Mouse (Mus musculus) Patski (cell line): Measurements from ENCODE around the gene Map4. TPM values are rescaled to one million over a fixed set of nuclear protein-coding genes. Genes with fewer than 3 reads are reported as not detected.

Experiments used
- ATAC-seq: fragments of 100-300 bp; one replicate; pipeline ENCODE4 v1.8.0; 2021
- CTCF ChIA-PET: fragments of 350-600 bp; sonication (Branson Sonifier 250); formaldehyde crosslinking; loops from one replicate; lab custom pipeline; 2022; ENCODE audit warnings: inconsistent platforms; lab: Charles Lee
- POLR2A ChIA-PET: fragments of 350-600 bp; sonication (Branson Sonifier 250); formaldehyde crosslinking; loops from one replicate; lab custom pipeline; 2022; ENCODE audit warnings: antibody characterized with exemption, inconsistent platforms; lab: Charles Lee
- DNase-seq: peaks from one replicate; pipeline ENCODE4 v3.0.0-alpha.2; 2011; ENCODE audit warnings: low read depth, low spot score
- H3K27me3 ChIP-seq: fragments of 371-371 bp; one replicate; pipeline ENCODE4 v1.5.1; 2021
- CTCF ChIP-seq: fragments of 100-300 bp; IDR thresholded peaks from one replicate; pipeline ENCODE4 v1.5.1; 2021
- in situ Hi-C: fragments of 300-500 bp; cut with MboI; formaldehyde crosslinking; loops from 3 replicates; pipeline ENCODE4 v1.11.1; 2018; ENCODE audit warnings: low pct_unique_long_range_greater_than_20kb, mixed read lengths
- polyA plus RNA-seq: library from polyadenylated mRNA; unstranded; gene quantifications from one replicate; pipeline ENCODE4 v1.2.3, GENCODE M21; 2021

The Map4 gene
- polyA plus RNA-seq, 1 experiment from 2014 or later, result 143 TPM

- ATAC-seq (no peak), DNase-seq (no peak)
- CTCF ChIA-PET, result interaction anchor here (0.9 kb wide), 1 partner anchor 34 kb away, joined by 3 read pairs; no protein-coding TSS in a partner anchor
- no peak for TF ChIP-seq CTCF
- in situ Hi-C loops, result loop anchor here (5.0 kb wide), 2 partner anchors 38 to 83 kb away; no protein-coding TSS in a partner anchor
- POLR2A ChIA-PET, result no interaction called here
- H3K27me3 ChIP-seq, result no peaks in the 10 kb centered on the region
These were observed 31.9 kb upstream of the Map4 start for GRCm38 (mm10) chr9:109899361-109899760.

GRCm38 (mm10) chr9:109899774-109900173 is 31.5 kb upstream of the Map4 start:
- DNase-seq (no peak), ATAC-seq (no peak)
- TF ChIP-seq CTCF, result no peak
- ChIA-PET POLR2A (no interaction called here), CTCF (interaction anchor here (0.9 kb wide), 1 partner anchor 33 kb away, joined by 3 read pairs; no protein-coding TSS in a partner anchor)
- no peaks in the 10 kb centered on the region for H3K27me3 ChIP-seq
- in situ Hi-C loops, result loop anchor here (5.0 kb wide), 2 partner anchors 38 to 83 kb away; no protein-coding TSS in a partner anchor

GRCm38 (mm10) chr9:109900604-109901003 is 30.7 kb upstream of the Map4 start:
- ATAC-seq (no peak), DNase-seq (no peak)
- no peaks in the 10 kb centered on the region for H3K27me3 ChIP-seq
- no peak for TF ChIP-seq CTCF
- ChIA-PET CTCF (no interaction called here), POLR2A (no interaction called here)
- in situ Hi-C loops, result no loop called here

- in situ Hi-C loops, result no loop called here
- TF ChIP-seq CTCF, result no peak
- no peak for DNase-seq
- ChIA-PET POLR2A (no interaction called here), CTCF (interaction anchor here (0.7 to 2.1 kb wide), 3 partner anchors 10 to 17 kb away, joined by 3 to 7 read pairs (median 3); no protein-coding TSS in a partner anchor)
- ATAC-seq, result no peak
- no peaks in the 10 kb centered on the region for H3K27me3 ChIP-seq
These were observed 29.0 kb upstream of the Map4 start for GRCm38 (mm10) chr9:109902246-109902645.

- POLR2A ChIA-PET, result no interaction called here
- CTCF ChIA-PET, result interaction anchor here (0.7 to 2.1 kb wide), 3 partner anchors 10 to 17 kb away, joined by 3 to 7 read pairs (median 3); no protein-coding TSS in a partner anchor
- no peak for DNase-seq
- no peak for TF ChIP-seq CTCF
- in situ Hi-C loops, result no loop called here
- H3K27me3 ChIP-seq, result no peaks in the 10 kb centered on the region
- no peak for ATAC-seq
These were observed 28.5 kb upstream of the Map4 start for GRCm38 (mm10) chr9:109902740-109903139.

- in situ Hi-C loops, result no loop called here
- no peaks in the 10 kb centered on the region for H3K27me3 ChIP-seq
- ChIA-PET CTCF (interaction anchor here (1.2 to 1.4 kb wide), 3 partner anchors 9 to 82 kb away, joined by 4 to 5 read pairs (median 4); no protein-coding TSS in a partner anchor), POLR2A (no interaction called here)
- TF ChIP-seq CTCF, result no peak
- DNase-seq (peak; percentile 64), ATAC-seq (peak; percentile 81)
These were observed 24.0 kb upstream of the Map4 start for GRCm38 (mm10) chr9:109907300-109907699.

GRCm38 (mm10) chr9:109907774-109908465 is 23.3 kb upstream of the Map4 start:
- DNase-seq (no peak), ATAC-seq (no peak)
- POLR2A ChIA-PET, result no interaction called here
- no peak for TF ChIP-seq CTCF
- in situ Hi-C loops, result no loop called here
- CTCF ChIA-PET, result interaction anchor here (1.2 kb wide), 2 partner anchors 12 to 81 kb away, joined by 4 to 5 read pairs; no protein-coding TSS in a partner anchor
- H3K27me3 ChIP-seq, result no peaks in the 10 kb centered on the region

- no peak for TF ChIP-seq CTCF
- DNase-seq (no peak), ATAC-seq (no peak)
- no peaks in the 10 kb centered on the region for H3K27me3 ChIP-seq
- CTCF ChIA-PET, result no interaction called here
- POLR2A ChIA-PET, result no interaction called here
- in situ Hi-C loops, result no loop called here
These were observed 22.2 kb upstream of the Map4 start for GRCm38 (mm10) chr9:109909102-109909501.

- in situ Hi-C loops, result no loop called here
- no peak for DNase-seq
- no peak for TF ChIP-seq CTCF
- POLR2A ChIA-PET, result no interaction called here
- H3K27me3 ChIP-seq, result no peaks in the 10 kb centered on the region
- CTCF ChIA-PET, result no interaction called here
- no peak for ATAC-seq
These were observed 21.3 kb upstream of the Map4 start for GRCm38 (mm10) chr9:109909926-109910325.

- ATAC-seq, result no peak
- ChIA-PET POLR2A (interaction anchor here (0.6 kb wide), 1 partner anchor 17 kb away, joined by 3 read pairs; no protein-coding TSS in a partner anchor), CTCF (interaction anchor here (1.3 to 2.5 kb wide), 3 partner anchors 9 to 16 kb away, joined by 3 to 7 read pairs (median 6); no protein-coding TSS in a partner anchor)
- in situ Hi-C loops, result no loop called here
- H3K27me3 ChIP-seq, result no peaks in the 10 kb centered on the region
- no peak for TF ChIP-seq CTCF
- DNase-seq, result no peak
These were observed 19.5 kb upstream of the Map4 start for GRCm38 (mm10) chr9:109911779-109912178.
